Mouse (Mus musculus): ENCODE measurements around the gene Nfe2l2. TPM values are rescaled to one million over a fixed set of nuclear protein-coding genes. Genes with fewer than 3 reads are reported as not detected.
"Not testable (repeated sequence)": the region's sequence is repeated elsewhere in the genome, so short reads cannot be mapped to it uniquely, and the experiment has no call there.

Nfe2l2 gene
- polyA plus RNA-seq, 1 experiment from 2014 or later: 18.6 TPM

- ATAC-seq (ENCODE audit: low FRiP score): peak; percentile 2; the same call in 1 of the 2 replicates
- H3K9me3 ChIP-seq: no peaks in the 10 kb centered on the region
- H3K9ac ChIP-seq: peak overlapping the region; percentile 66
- H3K36me3 ChIP-seq (replicated peaks): no peaks in the 10 kb centered on the region
- peak overlapping the region; percentile 56 for H3K4me3 ChIP-seq (replicated peaks)
- H3K4me2 ChIP-seq: peak overlapping the region; percentile 78
- H3K27ac ChIP-seq: peak overlapping the region; percentile 84
- WGBS: 31% methylated on average over 19 of the region's 19 CpGs
- H3K4me1 ChIP-seq: peaks cover 30% of the 10 kb centered on the region
- H3K27me3 ChIP-seq: no peaks in the 10 kb centered on the region
Observed at GRCm38 (mm10) chr2:75705162-75705752, 816 bp upstream of the Nfe2l2 start.

- no peaks in the 10 kb centered on the region for H3K9me3 ChIP-seq
- peak overlapping the region; percentile 56 for H3K4me3 ChIP-seq (replicated peaks)
- peak overlapping the region; percentile 66 for H3K9ac ChIP-seq
- H3K4me2 ChIP-seq: peak overlapping the region; percentile 78
- peak overlapping the region; percentile 84 for H3K27ac ChIP-seq
- under 1% methylated on average over 62 of the region's 62 CpGs for WGBS
- no peaks in the 10 kb centered on the region for H3K36me3 ChIP-seq (replicated peaks)
- peak; percentile 86 for ATAC-seq (ENCODE audit: low FRiP score)
- no peaks in the 10 kb centered on the region for H3K27me3 ChIP-seq
- peaks cover 36% of the 10 kb centered on the region for H3K4me1 ChIP-seq
Observed at GRCm38 (mm10) chr2:75703375-75704181, 863 bp downstream of the Nfe2l2 start.

GRCm38 (mm10) chr2:75702588-75702976, 1.9 kb downstream of the Nfe2l2 start:
- Histone ChIP-seq H3K4me2 (peak overlapping the region; percentile 78), H3K27ac (no peak overlapping the region), H3K9ac (peak overlapping the region; percentile 66; the same call in 1 of the 2 replicates), H3K4me1 (peaks cover 36% of the 10 kb centered on the region), H3K27me3 (no peaks in the 10 kb centered on the region), H3K36me3 (replicated peaks) (no peaks in the 10 kb centered on the region), H3K9me3 (no peaks in the 10 kb centered on the region), H3K4me3 (replicated peaks) (peak overlapping the region; percentile 56)
- WGBS: 39% methylated on average over 5 of the region's 5 CpGs
- no peak for ATAC-seq (ENCODE audit: low FRiP score)

DNA sequence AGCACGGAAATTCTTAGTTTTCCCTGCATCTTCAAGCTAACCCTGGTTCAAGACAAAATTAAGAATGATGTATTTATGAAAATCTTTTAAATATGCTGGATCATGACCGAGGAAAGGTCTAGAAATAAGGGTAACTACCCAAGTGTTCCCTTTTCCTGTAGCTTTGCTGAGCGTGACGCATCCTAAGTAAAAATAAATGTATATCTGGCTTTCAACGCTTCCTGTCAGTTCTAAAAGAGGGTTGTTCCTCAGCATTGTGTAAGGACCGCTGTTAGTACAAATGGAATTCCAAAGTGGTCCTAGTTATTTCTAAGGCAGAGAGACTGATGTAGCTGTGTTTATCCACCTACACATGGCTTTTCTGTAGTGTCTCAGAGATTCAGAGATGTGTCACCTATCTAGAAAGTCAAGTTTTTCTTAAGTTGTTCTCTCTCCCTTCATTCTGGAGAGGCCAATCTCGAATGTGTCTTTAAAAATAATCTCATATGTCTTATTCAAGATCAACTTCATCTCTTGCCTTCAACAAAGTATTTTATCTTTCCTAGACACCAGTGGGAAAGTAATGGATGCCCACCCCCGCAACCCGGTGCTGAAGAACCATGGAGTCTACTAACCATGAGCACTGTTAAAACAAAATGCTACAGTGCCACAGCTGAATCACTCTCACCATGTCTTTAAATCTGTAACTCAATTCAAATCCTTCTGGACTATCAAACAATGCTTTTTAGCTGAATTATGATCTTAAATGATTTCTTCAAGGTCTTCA, 2.4 kb downstream of the Nfe2l2 start:
- Histone ChIP-seq H3K9ac (no peak overlapping the region), H3K4me3 (replicated peaks) (no peak overlapping the region), H3K4me2 (peak overlapping the region; percentile 78), H3K36me3 (replicated peaks) (no peaks in the 10 kb centered on the region), H3K4me1 (peaks cover 36% of the 10 kb centered on the region), H3K27me3 (no peaks in the 10 kb centered on the region), H3K9me3 (no peaks in the 10 kb centered on the region), H3K27ac (no peak overlapping the region)
- ATAC-seq (ENCODE audit: low FRiP score): no peak
- WGBS: 87% methylated on average over 9 of the region's 9 CpGs

GRCm38 (mm10) chr2:75701207-75701606, 3.2 kb downstream of the Nfe2l2 start:
- no peaks in the 10 kb centered on the region for H3K9me3 ChIP-seq
- peaks cover 38% of the 10 kb centered on the region for H3K4me1 ChIP-seq
- H3K27me3 ChIP-seq: no peaks in the 10 kb centered on the region
- H3K36me3 ChIP-seq (replicated peaks): no peaks in the 10 kb centered on the region
- no peak overlapping the region for H3K4me3 ChIP-seq (replicated peaks)
- H3K4me2 ChIP-seq: 0 out of 2 replicates have a peak overlapping the region, but pooled peaks have one; percentile 1
- H3K9ac ChIP-seq: no peak overlapping the region
- H3K27ac ChIP-seq: no peak overlapping the region
- WGBS: 71% methylated on average over 3 of the region's 3 CpGs
- ATAC-seq (ENCODE audit: low FRiP score): no peak

DNA sequence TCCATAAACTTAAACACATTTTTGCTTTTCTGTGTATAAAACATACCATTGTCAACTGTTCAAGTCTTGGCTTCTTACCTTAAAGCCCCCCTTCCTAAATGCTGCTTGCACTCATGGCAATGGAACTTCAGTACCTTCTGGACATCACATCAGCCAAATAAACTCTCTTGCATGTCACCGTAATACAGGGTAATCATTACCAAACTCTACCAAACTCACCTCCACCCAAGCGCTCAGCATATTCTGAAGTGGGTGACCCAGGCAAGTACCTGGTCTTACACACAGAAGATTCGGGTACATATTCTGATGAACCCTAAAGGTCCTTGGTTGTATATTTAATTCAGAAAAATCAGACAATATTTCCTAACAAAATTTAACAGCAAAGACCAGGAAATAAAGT, 3.9 kb downstream of the Nfe2l2 start:
- Histone ChIP-seq H3K4me2 (no peak overlapping the region), H3K9me3 (no peaks in the 10 kb centered on the region), H3K4me1 (peaks cover 44% of the 10 kb centered on the region), H3K36me3 (replicated peaks) (no peaks in the 10 kb centered on the region), H3K27me3 (no peaks in the 10 kb centered on the region), H3K9ac (no peak overlapping the region), H3K27ac (no peak overlapping the region), H3K4me3 (replicated peaks) (no peak overlapping the region)
- no peak for ATAC-seq (ENCODE audit: low FRiP score)
- 96% methylated on average over 3 of the region's 3 CpGs for WGBS

GRCm38 (mm10) chr2:75698874-75699273, 5.6 kb downstream of the Nfe2l2 start:
- WGBS: 86% methylated on average over 3 of the region's 3 CpGs
- no peak overlapping the region for H3K27ac ChIP-seq
- H3K4me3 ChIP-seq (replicated peaks): no peak overlapping the region
- no peak overlapping the region for H3K4me2 ChIP-seq
- H3K4me1 ChIP-seq: peaks cover 35% of the 10 kb centered on the region
- no peak overlapping the region for H3K9ac ChIP-seq
- no peaks in the 10 kb centered on the region for H3K27me3 ChIP-seq
- no peak for ATAC-seq (ENCODE audit: low FRiP score)
- no peaks in the 10 kb centered on the region for H3K36me3 ChIP-seq (replicated peaks)
- no peaks in the 10 kb centered on the region for H3K9me3 ChIP-seq

DNA sequence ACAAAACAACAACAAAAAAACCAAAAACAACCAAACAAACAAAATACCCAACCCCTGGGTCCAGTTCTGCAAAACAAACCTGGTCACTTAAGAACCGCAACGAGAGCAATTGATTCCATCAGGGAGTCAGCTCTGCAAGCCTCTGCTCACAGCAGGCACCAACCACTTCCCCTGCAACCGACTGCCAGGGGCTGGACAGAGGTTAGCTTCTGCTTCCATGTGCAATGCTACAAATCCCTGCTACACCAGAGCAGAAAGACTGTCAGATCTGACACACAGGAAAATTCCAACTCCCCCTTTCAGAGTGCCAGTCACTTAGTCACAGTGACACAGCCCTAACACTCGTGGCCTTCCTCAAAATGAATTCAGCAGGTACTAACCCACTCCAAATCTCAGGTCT, 6.4 kb downstream of the Nfe2l2 start:
- Histone ChIP-seq H3K9me3 (no peaks in the 10 kb centered on the region), H3K27ac (no peak overlapping the region), H3K4me1 (peaks cover 35% of the 10 kb centered on the region), H3K9ac (no peak overlapping the region), H3K36me3 (replicated peaks) (no peaks in the 10 kb centered on the region), H3K4me2 (no peak overlapping the region), H3K27me3 (no peaks in the 10 kb centered on the region), H3K4me3 (replicated peaks) (no peak overlapping the region)
- ATAC-seq (ENCODE audit: low FRiP score): no peak
- WGBS: 33% methylated on average over 4 of the region's 4 CpGs

DNA sequence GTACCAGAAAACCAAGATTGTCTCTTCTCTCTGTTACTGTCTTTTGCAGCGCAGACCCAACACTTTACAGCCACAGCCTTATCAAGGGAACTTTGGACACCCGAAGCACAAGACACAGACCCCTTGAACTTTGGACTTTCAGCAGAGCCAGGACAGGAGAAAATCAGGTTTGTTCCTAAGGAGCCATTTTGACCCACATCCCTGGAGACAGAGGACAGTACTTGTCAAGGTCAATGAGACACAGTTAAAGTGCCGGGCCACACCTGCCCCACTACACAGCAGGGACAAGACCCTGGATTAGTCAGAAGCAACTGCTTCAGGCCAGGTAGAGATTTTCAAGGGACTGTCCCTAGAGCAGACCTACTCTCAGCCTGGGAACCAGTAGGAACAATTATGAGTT, 7.2 kb downstream of the Nfe2l2 start:
- 78% methylated on average over 3 of the region's 3 CpGs for WGBS

DNA sequence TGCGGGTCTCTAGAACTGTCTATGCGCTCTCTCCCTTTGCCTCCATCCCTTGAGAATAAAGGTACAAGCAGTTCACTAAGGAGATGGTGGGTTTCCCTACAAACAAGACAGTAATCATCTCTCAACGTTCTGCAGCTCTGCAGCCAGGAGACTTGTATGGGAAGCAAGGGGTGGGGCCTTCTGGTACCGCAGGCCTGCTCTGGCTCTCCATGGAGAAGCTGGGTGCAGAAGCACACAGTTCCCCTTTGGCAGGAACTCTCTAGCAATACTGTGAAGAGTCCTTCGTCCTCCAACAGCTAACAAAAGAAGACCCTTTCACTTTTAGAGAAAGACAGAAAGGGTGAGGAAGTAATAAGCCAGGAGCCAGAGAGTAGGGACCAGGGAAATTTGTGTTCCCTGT, 8.1 kb downstream of the Nfe2l2 start:
- Histone ChIP-seq H3K36me3 (replicated peaks) (no peaks in the 10 kb centered on the region), H3K27me3 (no peaks in the 10 kb centered on the region), H3K4me3 (replicated peaks) (no peak overlapping the region), H3K4me2 (no peak overlapping the region), H3K27ac (no peak overlapping the region), H3K4me1 (peaks cover 26% of the 10 kb centered on the region), H3K9me3 (no peaks in the 10 kb centered on the region), H3K9ac (no peak overlapping the region)
- ATAC-seq (ENCODE audit: low FRiP score): no peak
- WGBS: 71% methylated on average over 5 of the region's 5 CpGs

More for the DNA sequence above, 7.2 kb downstream of the Nfe2l2 start:
- no peak overlapping the region for H3K27ac ChIP-seq
- H3K4me2 ChIP-seq: no peak overlapping the region
- H3K4me3 ChIP-seq (replicated peaks): no peak overlapping the region
- H3K9me3 ChIP-seq: no peaks in the 10 kb centered on the region
- peaks cover 30% of the 10 kb centered on the region for H3K4me1 ChIP-seq
- no peaks in the 10 kb centered on the region for H3K27me3 ChIP-seq
- no peak for ATAC-seq (ENCODE audit: low FRiP score)
- H3K36me3 ChIP-seq (replicated peaks): no peaks in the 10 kb centered on the region
- H3K9ac ChIP-seq: no peak overlapping the region

GRCm38 (mm10) chr2:75695676-75696350, 8.6 kb downstream of the Nfe2l2 start:
- no peak overlapping the region for H3K27ac ChIP-seq
- no peaks in the 10 kb centered on the region for H3K9me3 ChIP-seq
- no peak overlapping the region for H3K4me2 ChIP-seq
- WGBS: 63% methylated on average over 9 of the region's 9 CpGs
- no peak for ATAC-seq (ENCODE audit: low FRiP score)
- peaks cover 28% of the 10 kb centered on the region for H3K4me1 ChIP-seq
- no peak overlapping the region for H3K4me3 ChIP-seq (replicated peaks)
- no peak overlapping the region for H3K9ac ChIP-seq
- H3K36me3 ChIP-seq (replicated peaks): no peaks in the 10 kb centered on the region
- no peaks in the 10 kb centered on the region for H3K27me3 ChIP-seq

GRCm38 (mm10) chr2:75694926-75695325, 9.5 kb downstream of the Nfe2l2 start:
- H3K36me3 ChIP-seq (replicated peaks); H3K4me2 ChIP-seq; ATAC-seq (ENCODE audit: low FRiP score); H3K27me3 ChIP-seq; H3K9me3 ChIP-seq; H3K27ac ChIP-seq; H3K9ac ChIP-seq; H3K4me3 ChIP-seq (replicated peaks): not testable (repeated sequence)
- 92% methylated on average over 3 of the region's 3 CpGs for WGBS
- H3K4me1 ChIP-seq: peaks cover 26% of the 10 kb centered on the region

Data from forebrain, embryonic 12.5 days (tissue).